Mouse (Mus musculus) heart, embryonic 11.5 days (tissue): ENCODE data around the gene Ebf4. TPM values are rescaled to one million over a fixed set of nuclear protein-coding genes. Genes with fewer than 3 reads are reported as not detected.

Experiments used
- ATAC-seq: fragments of 200-750 bp; cut with Nextera tagmentation; replicated peaks from 2 replicates; pipeline ENCODE4 v1.8.0; 2017; ENCODE audit warnings: moderate library complexity; ENCODE audit not compliant: insufficient number of reproducible peaks, low FRiP score, low TSS enrichment
- H3K27ac ChIP-seq: fragments of 300-500 bp; sonication (generic); 2 replicates; pipeline ENCODE4 v1.5.1; 2014; ENCODE audit warnings: mild to moderate bottlenecking, low read depth, low read length
- H3K27me3 ChIP-seq: fragments of 300-500 bp; sonication (generic); 2 replicates; pipeline ENCODE4 v1.6.1; 2014; ENCODE audit warnings: mild to moderate bottlenecking, low read length, mixed read lengths; ENCODE audit not compliant: control insufficient read depth, insufficient read depth
- H3K36me3 ChIP-seq: fragments of 300-500 bp; sonication (generic); 2 replicates; pipeline ENCODE4 v1.6.1; 2014; ENCODE audit warnings: mild to moderate bottlenecking, low read length, moderate library complexity, mixed read lengths; ENCODE audit not compliant: control insufficient read depth, insufficient read depth
- H3K4me1 ChIP-seq: fragments of 300-500 bp; sonication (generic); 2 replicates; pipeline ENCODE4 v1.6.1; 2014; ENCODE audit warnings: low read length; ENCODE audit not compliant: control insufficient read depth, insufficient read depth
- H3K4me2 ChIP-seq: fragments of 300-500 bp; sonication (generic); 2 replicates; pipeline ENCODE4 v1.6.1; 2014; ENCODE audit warnings: mild to moderate bottlenecking, moderate library complexity
- H3K4me3 ChIP-seq: fragments of 300-500 bp; sonication (generic); 2 replicates; pipeline ENCODE4 v1.5.1; 2014; ENCODE audit warnings: low read depth, low read length
- H3K9ac ChIP-seq: fragments of 300-500 bp; sonication (generic); 2 replicates; pipeline ENCODE4 v1.6.1; 2014; ENCODE audit warnings: mild to moderate bottlenecking, low read depth, low read length, moderate library complexity
- H3K9me3 ChIP-seq: fragments of 300-500 bp; sonication (generic); replicated peaks from 2 replicates; pipeline ENCODE4 v1.6.1; 2016; ENCODE audit warnings: low read length; ENCODE audit not compliant: control insufficient read depth
- WGBS: fragments of 180-500 bp; shearing (Covaris S2); extraction: QIAGEN DNeasy Blood & Tissue Kit; methylation state at CpG from one replicate; pipeline ENCODE4 v1.1.7; 2014; ENCODE audit not compliant: insufficient replicate concordance; 5-methylcytosine and 5-hydroxymethylcytosine counted together
- polyA plus RNA-seq: library from polyadenylated mRNA; unstranded; fragments of >200 nt; fragmentation: Nextera tagmentation; extraction: Ambion mirVana; gene quantifications from 2 replicates; pipeline ENCODE4 v1.2.1, GENCODE M21; 2014

Gene Ebf4
- polyA plus RNA-seq, 1 experiment from 2014 or later = 1.1 TPM

DNA sequence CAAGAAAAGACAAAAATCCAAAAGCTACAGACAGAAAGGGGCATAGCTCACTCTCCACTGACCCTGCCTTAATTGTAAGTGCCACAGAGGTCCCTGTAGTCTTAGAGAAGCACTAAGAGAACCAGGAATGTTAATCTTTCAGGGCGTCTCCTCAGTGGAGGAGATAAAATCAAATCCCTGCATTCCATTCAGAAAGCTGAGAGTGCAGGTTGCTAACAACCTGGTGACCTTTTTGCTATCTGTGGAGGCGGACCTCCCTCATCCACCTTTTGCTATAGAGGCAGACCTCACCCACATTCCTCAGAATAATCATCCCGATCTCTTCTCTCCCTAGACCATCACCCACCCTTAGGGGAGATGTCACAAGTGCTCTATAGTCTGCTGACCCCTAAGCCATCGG, 5.9 kb upstream of the Ebf4 start:
- Histone ChIP-seq H3K4me2 (no peak overlapping the region), H3K9ac (no peak overlapping the region), H3K4me1 (peaks cover 10% of the 10 kb centered on the region; the same call in 1 of the 2 replicates), H3K9me3 (no peaks in the 10 kb centered on the region), H3K27ac (no peak overlapping the region), H3K27me3 (peaks cover 10% of the 10 kb centered on the region), H3K36me3 (no peaks in the 10 kb centered on the region), H3K4me3 (no peak overlapping the region)
- no peak for ATAC-seq
- WGBS = 58% methylated on average over 4 of the region's 4 CpGs

DNA sequence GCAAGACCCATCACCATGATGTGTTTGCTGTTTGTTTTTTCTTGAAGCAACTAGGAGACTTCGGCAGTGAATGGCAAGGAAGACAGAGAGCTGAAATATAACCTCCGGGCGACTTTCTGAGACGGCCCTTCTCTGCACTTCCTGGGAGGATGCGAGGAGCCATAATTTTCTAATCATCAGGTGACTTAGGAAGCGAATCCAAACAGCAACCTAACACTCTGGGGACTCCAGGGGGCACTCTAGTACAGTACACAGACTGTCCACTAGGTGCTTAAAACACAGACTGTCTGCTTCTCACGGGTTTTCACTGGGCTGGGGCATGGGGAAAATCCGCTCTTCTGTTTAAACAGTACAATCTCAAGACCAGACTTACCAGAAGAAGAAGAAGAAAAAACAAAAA, 3.5 kb upstream of the Ebf4 start:
- Histone ChIP-seq H3K9ac (no peak overlapping the region), H3K4me2 (peak overlapping the region; percentile 39), H3K9me3 (no peaks in the 10 kb centered on the region), H3K4me1 (peaks cover 24% of the 10 kb centered on the region), H3K4me3 (no peak overlapping the region), H3K36me3 (no peaks in the 10 kb centered on the region), H3K27me3 (peaks cover 32% of the 10 kb centered on the region), H3K27ac (no peak overlapping the region)
- 17% methylated on average over 8 of the region's 8 CpGs for WGBS
- no peak; the same call in 1 of the 2 replicates for ATAC-seq

DNA sequence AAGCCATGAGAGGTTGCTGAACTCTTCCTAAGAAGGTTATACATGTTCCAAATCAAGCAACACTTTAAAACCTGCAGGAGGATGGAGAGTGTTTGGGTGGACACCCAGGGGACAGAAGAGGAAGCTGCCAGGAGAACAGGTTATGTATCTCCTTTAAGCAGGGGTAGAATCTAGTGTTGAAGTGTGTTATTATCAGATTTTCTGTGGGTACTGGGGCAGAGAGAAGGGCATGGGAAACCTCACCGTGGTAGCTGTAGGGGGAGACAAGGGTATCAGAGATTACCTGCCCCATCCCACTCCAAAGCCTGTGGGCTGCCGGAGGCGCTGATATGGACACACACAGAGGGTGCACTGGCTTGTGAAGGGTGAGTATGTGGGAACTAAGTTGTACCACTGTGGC, 2.0 kb upstream of the Ebf4 start:
- Histone ChIP-seq H3K4me3 (no peak overlapping the region), H3K9ac (peak overlapping the region; percentile 4; the same call in 1 of the 2 replicates), H3K4me2 (no peak overlapping the region), H3K4me1 (peaks cover 28% of the 10 kb centered on the region), H3K27ac (no peak overlapping the region), H3K36me3 (no peaks in the 10 kb centered on the region), H3K27me3 (peaks cover 46% of the 10 kb centered on the region), H3K9me3 (no peaks in the 10 kb centered on the region)
- 39% methylated on average over 3 of the region's 3 CpGs for WGBS
- ATAC-seq = 0 out of 2 replicates have a peak, but pooled peaks have one; percentile 19

DNA sequence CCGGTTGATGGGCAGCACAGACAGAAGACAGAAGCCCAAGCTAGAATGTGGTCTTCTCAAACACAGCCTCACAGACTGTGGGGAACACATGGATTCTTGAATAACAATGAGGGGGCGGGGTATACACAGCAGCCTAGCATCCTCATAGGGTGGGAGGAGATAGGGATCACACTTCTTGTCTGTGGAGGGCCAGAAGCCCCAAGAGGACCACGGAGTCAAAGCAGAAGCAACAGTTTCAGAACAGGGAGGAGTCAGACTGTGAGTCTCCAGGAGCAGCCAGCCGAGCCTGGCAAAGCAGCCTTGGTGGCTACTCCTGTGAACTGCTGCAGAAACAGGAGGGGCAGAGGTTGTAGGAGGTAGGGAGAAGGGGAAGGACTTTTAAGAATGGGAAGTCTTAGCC, 1.5 kb upstream of the Ebf4 start:
- Histone ChIP-seq H3K36me3 (no peaks in the 10 kb centered on the region), H3K4me2 (no peak overlapping the region), H3K4me3 (no peak overlapping the region), H3K4me1 (peaks cover 28% of the 10 kb centered on the region), H3K27me3 (peaks cover 46% of the 10 kb centered on the region), H3K27ac (no peak overlapping the region), H3K9me3 (no peaks in the 10 kb centered on the region), H3K9ac (peak overlapping the region; percentile 4; the same call in 1 of the 2 replicates)
- WGBS = 2% methylated on average over 4 of the region's 4 CpGs
- peak; percentile 16; the same call in 1 of the 2 replicates for ATAC-seq

DNA sequence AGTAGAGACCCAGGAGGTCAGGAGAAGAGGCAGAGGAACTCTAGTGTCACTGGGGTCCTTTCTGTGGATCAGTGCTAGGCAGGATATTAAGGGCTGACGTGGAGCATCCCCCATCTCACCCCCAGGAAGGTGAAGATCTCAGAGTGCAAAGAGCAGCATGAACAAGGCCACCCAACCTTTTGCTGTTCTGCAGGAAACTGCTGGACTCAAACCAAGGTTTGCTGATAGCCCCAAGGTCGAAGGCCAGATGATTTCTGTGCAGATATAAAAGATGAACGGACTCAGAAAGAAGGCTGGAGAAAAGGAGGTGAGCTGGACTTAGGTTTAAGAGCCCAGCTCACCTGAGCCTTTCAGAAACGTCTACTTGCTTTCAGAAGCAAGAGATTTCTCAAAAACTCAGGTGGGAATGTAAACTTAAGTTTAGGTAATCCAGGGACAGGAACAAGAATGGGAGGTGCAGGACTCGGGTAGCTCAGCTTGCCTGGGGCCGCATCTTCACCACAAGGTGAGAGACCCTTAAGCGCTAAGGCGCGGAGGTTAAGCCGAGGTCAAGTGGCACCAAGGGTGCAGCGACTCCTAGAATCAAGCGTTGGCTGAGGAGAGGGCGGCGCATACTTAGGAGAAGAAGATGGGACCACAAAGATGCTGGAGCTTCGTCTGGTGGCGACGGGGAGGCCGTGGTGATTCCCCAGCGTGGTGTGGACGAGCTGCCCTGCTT, 592 bp upstream of the Ebf4 start:
- Histone ChIP-seq H3K4me3 (peak overlapping the region; percentile 76), H3K27me3 (peaks cover 46% of the 10 kb centered on the region), H3K9ac (peak overlapping the region; percentile 72), H3K4me2 (peak overlapping the region; percentile 70), H3K36me3 (no peaks in the 10 kb centered on the region), H3K27ac (no peak overlapping the region), H3K4me1 (peaks cover 28% of the 10 kb centered on the region), H3K9me3 (no peaks in the 10 kb centered on the region)
- no peak for ATAC-seq
- WGBS = 7% methylated on average over 20 of the region's 20 CpGs

DNA sequence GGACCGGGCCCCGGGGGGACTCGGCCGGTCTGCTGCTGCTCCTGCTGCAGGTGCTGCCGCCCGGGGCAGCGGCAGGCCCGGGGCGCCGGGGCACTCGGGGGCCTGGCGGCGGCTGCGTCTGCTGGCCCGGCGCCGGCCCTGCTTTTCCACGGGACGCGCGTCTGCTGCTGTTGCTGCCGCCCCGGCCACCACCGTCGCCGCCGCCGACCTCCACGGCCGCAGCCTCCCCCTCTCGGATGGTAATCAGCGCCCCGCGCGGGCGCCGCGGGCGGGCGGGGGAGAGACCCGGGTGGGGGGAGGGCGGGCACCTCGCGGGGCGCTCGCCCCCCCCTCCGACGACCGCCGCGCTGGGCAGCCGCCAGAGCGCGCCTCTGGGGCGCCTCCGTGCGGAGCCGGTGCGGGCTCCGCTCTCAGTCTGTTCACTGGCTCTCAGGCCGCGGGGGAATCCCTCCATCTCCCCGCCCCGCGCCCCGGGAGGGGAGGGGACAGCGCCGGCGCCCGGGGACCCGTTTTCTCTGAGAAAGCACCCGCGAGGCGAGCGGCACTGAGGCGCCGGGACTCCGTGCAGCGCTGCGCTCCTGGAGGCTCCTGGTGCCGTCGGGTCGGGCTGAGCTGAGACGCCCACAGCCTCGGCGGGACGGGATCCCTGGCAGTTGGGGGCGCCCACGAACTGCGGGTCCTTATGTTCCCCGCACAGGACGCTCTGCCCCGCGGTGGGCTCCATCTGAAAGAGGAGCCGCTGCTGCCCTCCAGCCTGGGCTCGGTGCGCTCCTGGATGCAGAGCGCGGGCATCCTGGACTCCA, 563 bp downstream of the Ebf4 start:
- 0 out of 2 replicates have a peak, but pooled peaks have one; percentile 39 for ATAC-seq
- H3K9me3 ChIP-seq = no peaks in the 10 kb centered on the region
- under 1% methylated on average over 63 of the region's 99 CpGs for WGBS
- peaks cover 28% of the 10 kb centered on the region for H3K4me1 ChIP-seq
- no peaks in the 10 kb centered on the region for H3K36me3 ChIP-seq
- 0 out of 2 replicates have a peak overlapping the region, but pooled peaks have one; percentile 10 for H3K27ac ChIP-seq
- peak overlapping the region; percentile 76 for H3K4me3 ChIP-seq
- peak overlapping the region; percentile 70 for H3K4me2 ChIP-seq
- peaks cover 46% of the 10 kb centered on the region for H3K27me3 ChIP-seq
- H3K9ac ChIP-seq = peak overlapping the region; percentile 72

DNA sequence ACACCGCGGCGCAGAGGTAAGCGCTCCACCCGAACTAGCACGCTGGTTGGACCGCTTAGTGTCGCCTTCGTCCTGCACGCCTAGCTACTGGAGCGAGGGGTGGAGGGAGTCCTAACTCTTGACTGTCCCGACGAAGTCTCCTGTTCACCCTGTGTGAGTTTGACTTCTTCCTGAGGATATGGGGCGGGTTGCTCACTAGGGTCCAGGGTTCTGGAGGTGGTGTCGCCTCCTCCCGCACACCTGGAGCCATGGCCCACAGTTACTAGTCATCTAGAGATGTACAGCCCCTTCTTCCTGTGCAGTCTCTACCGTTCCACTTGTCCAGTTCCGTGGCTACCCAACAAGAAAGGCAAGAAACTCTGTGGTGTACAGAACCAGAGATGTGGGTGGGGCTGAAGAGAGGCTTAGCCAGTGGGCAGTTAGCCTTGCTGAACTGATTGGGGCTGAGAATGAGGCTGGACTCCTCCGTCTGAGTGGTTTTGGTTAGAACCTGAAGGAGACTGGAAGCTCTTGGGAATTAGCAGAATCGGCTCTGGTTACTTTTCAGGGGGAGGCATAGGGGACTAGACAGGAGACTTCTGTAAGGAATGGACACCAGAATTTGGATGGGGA, 1.3 kb downstream of the Ebf4 start:
- Histone ChIP-seq H3K36me3 (no peaks in the 10 kb centered on the region), H3K27me3 (peaks cover 46% of the 10 kb centered on the region), H3K9me3 (no peaks in the 10 kb centered on the region), H3K4me1 (peaks cover 28% of the 10 kb centered on the region), H3K4me2 (peak overlapping the region; percentile 70), H3K9ac (peak overlapping the region; percentile 72; the same call in 1 of the 2 replicates), H3K4me3 (peak overlapping the region; percentile 76), H3K27ac (no peak overlapping the region)
- no peak for ATAC-seq
- WGBS = 5% methylated on average over 20 of the region's 20 CpGs

DNA sequence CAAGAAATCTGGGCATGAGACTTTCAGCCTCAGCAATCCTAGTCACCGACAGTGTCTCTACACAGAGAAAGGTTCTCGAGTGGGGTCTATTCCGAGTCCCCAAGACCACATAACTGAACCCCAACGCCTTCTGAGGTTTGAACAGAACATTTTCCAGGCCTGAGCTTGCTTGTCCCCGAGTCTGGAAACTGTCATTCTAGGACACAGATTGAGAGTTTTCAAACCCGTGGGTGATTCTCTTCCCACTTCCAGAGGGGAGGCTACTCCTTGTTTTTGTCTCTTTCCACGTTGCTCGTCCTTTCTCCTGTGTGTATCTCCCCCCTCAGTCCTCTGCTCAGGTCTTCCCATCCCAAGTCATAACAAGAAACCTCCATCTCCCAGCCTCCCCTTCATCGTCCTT, 2.6 kb downstream of the Ebf4 start:
- H3K4me3 ChIP-seq = no peak overlapping the region
- H3K36me3 ChIP-seq = no peaks in the 10 kb centered on the region
- no peak overlapping the region for H3K4me2 ChIP-seq
- H3K27ac ChIP-seq = no peak overlapping the region
- H3K9me3 ChIP-seq = no peaks in the 10 kb centered on the region
- peaks cover 26% of the 10 kb centered on the region for H3K4me1 ChIP-seq
- 77% methylated on average over 9 of the region's 9 CpGs for WGBS
- no peak overlapping the region for H3K9ac ChIP-seq
- peaks cover 40% of the 10 kb centered on the region for H3K27me3 ChIP-seq
- ATAC-seq = no peak
